Mouse (Mus musculus): ENCODE measurements around the gene Nol6. TPM values are rescaled to one million over a fixed set of nuclear protein-coding genes. Genes with fewer than 3 reads are reported as not detected.

The Nol6 gene
- polyA plus RNA-seq, 1 experiment, result 26.3 TPM

GRCm38 (mm10) chr4:41065196-41065595 is 59.1 kb downstream of the Nol6 start:
- Histone ChIP-seq H3K79me2 (ENCODE audit: control insufficient read depth, insufficient read depth) (no peaks in the 10 kb centered on the region), H3K27me3 (ENCODE audit: control insufficient read depth, insufficient read depth, insufficient read length) (peaks cover 19% of the 10 kb centered on the region), H3K4me2 (ENCODE audit: low read depth) (no peak overlapping the region), H3K36me3 (ENCODE audit: control insufficient read depth, insufficient read depth) (no peaks in the 10 kb centered on the region), H3ac (ENCODE audit: control insufficient read depth, insufficient read length) (no peak overlapping the region), H3K4me3 (no peak overlapping the region)
- TF ChIP-seq MYOD1 (IDR thresholded peaks at IDR 0.05; ENCODE audit: control insufficient read depth in 1 of 3, insufficient read length in 2 of 3, low read depth in 2 of 3), result no peak
- no peak for TF ChIP-seq POLR2A (IDR thresholded peaks at IDR 0.05; ENCODE audit: insufficient read length, low read depth)
- TF ChIP-seq POLR2AphosphoS2 (IDR thresholded peaks at IDR 0.05; ENCODE audit: insufficient read length, low read depth), result no peak
- no peak for TF ChIP-seq MAX (IDR thresholded peaks at IDR 0.05; ENCODE audit: low read depth)
- TF ChIP-seq E2F4 (IDR thresholded peaks at IDR 0.05; ENCODE audit: insufficient read depth), result no peak
- TF ChIP-seq TCF3 (IDR thresholded peaks at IDR 0.05; ENCODE audit: insufficient read length, low read depth), result no peak
- TF ChIP-seq MYOG (IDR thresholded peaks at IDR 0.05; ENCODE audit: control insufficient read depth in 1 of 3, insufficient read depth in 1 of 3, insufficient read length in 2 of 3, low read depth in 2 of 3), result no peak
- no peak for TF ChIP-seq TCF12 (IDR thresholded peaks at IDR 0.05; ENCODE audit: insufficient read depth, poor library complexity, severe bottlenecking)
- TF ChIP-seq CEBPB (IDR thresholded peaks at IDR 0.05; ENCODE audit: insufficient read depth, poor library complexity, severe bottlenecking), result no peak
- no peak for TF ChIP-seq SRF (IDR thresholded peaks at IDR 0.05; ENCODE audit: control insufficient read depth, insufficient read length, low read depth)
- no peak for TF ChIP-seq REST (IDR thresholded peaks at IDR 0.05; ENCODE audit: insufficient read depth, insufficient read length)
- TF ChIP-seq USF1 (IDR thresholded peaks at IDR 0.05; ENCODE audit: low read depth), result no peak

Other genes with a start within 250 kb of the Nol6 start
- gene Spink4, start 204.4 kb downstream of the Nol6 start, polyA plus RNA-seq (2012; fragmentation: generic; extraction: Trizol), result 12.5 TPM
- gene Bag1, start 176.2 kb downstream of the Nol6 start, polyA plus RNA-seq (2012; fragmentation: generic; extraction: Trizol), result 330 TPM
- 62.2 TPM for gene Chmp5, start 176.0 kb downstream of the Nol6 start, polyA plus RNA-seq (2012; fragmentation: generic; extraction: Trizol)
- 27.0 TPM for gene Nfx1, start 153.5 kb downstream of the Nol6 start, polyA plus RNA-seq (2012; fragmentation: generic; extraction: Trizol)
- not detected for gene Aqp7, start 76.3 kb downstream of the Nol6 start, polyA plus RNA-seq (2012; fragmentation: generic; extraction: Trizol)
- not detected for gene Aqp3, start 26.3 kb downstream of the Nol6 start, polyA plus RNA-seq (2012; fragmentation: generic; extraction: Trizol)
- gene Ube2r2, start 11.3 kb upstream of the Nol6 start, polyA plus RNA-seq (2012; fragmentation: generic; extraction: Trizol), result 69.0 TPM
- 71.5 TPM for gene Ubap2, start 150.7 kb upstream of the Nol6 start, polyA plus RNA-seq (2012; fragmentation: generic; extraction: Trizol)
- 27.1 TPM for gene Dcaf12, start 190.4 kb upstream of the Nol6 start, polyA plus RNA-seq (2012; fragmentation: generic; extraction: Trizol)
- 29.2 TPM for gene Ubap1, start 224.5 kb upstream of the Nol6 start, polyA plus RNA-seq (2012; fragmentation: generic; extraction: Trizol)